Mouse (Mus musculus) cerebellum, postnatal 25 days (tissue): ENCODE measurements around the gene Ppif.

Source experiments
- DNase-seq, 2 experiments: peaks; one replicate each; pipeline ENCODE4 v3.0.0; 2021; ENCODE audit warnings: mixed read lengths in 2 of 2

The Ppif gene

GRCm38 (mm10) chr14:25693888-25694568 is at the start of gene Ppif:
Ppif (plus strand) TSS chr14:25694154.
- DNase-seq, result peak; percentile 97 to 99

GRCm38 (mm10) chr14:25645717-25646116 is 48.2 kb upstream of the Ppif start:
- DNase-seq, result no peak

- peak; percentile 65 to 79 for DNase-seq
Observed at GRCm38 (mm10) chr14:25646161-25646621, 47.8 kb upstream of the Ppif start.

GRCm38 (mm10) chr14:25651131-25651530 is 42.8 kb upstream of the Ppif start:
- DNase-seq, result no peak

GRCm38 (mm10) chr14:25651905-25652304 is 42.0 kb upstream of the Ppif start:
- no peak for DNase-seq

- no peak for DNase-seq
Observed at GRCm38 (mm10) chr14:25654401-25655197, 39.4 kb upstream of the Ppif start.

GRCm38 (mm10) chr14:25660661-25661060 is 33.3 kb upstream of the Ppif start:
- peak; percentile 64 to 72 for DNase-seq

GRCm38 (mm10) chr14:25661185-25661920 is 32.6 kb upstream of the Ppif start:
- DNase-seq, result peak in 1 of 2 experiments; percentile 22

GRCm38 (mm10) chr14:25663649-25664309 is 30.2 kb upstream of the Ppif start:
- no peak for DNase-seq

GRCm38 (mm10) chr14:25664310-25664695 is 29.7 kb upstream of the Ppif start:
- DNase-seq, result peak; percentile 48 to 49

GRCm38 (mm10) chr14:25665314-25665970 is 28.5 kb upstream of the Ppif start:
- no peak for DNase-seq

GRCm38 (mm10) chr14:25666668-25667376 is 27.1 kb upstream of the Ppif start:
- DNase-seq, result no peak

GRCm38 (mm10) chr14:25667587-25667986 is 26.4 kb upstream of the Ppif start:
- DNase-seq, result no peak

- no peak for DNase-seq
Observed at GRCm38 (mm10) chr14:25679625-25680024, 14.3 kb upstream of the Ppif start.

GRCm38 (mm10) chr14:25682020-25682419 is 11.9 kb upstream of the Ppif start:
- DNase-seq, result no peak

GRCm38 (mm10) chr14:25686216-25686945 is 7.6 kb upstream of the Ppif start:
- no peak for DNase-seq

GRCm38 (mm10) chr14:25686983-25687901 is 6.7 kb upstream of the Ppif start:
- DNase-seq, result no peak

- DNase-seq, result no peak
Observed at GRCm38 (mm10) chr14:25693271-25693887, 575 bp upstream of the Ppif start.

GRCm38 (mm10) chr14:25694569-25694897 is 579 bp downstream of the Ppif start:
- peak in 1 of 2 experiments; percentile 45 for DNase-seq
